Comparison of ENCODE assay signal across 9 mouse cellular contexts in genomic region chr2:30095882-30096527, GRCm38 (mm10). TPM values are rescaled to one million over a fixed set of nuclear protein-coding genes. Genes with fewer than 3 reads are reported as not detected.
A peak's percentile ranks its signal among the peaks of the same experiment; 100 is the strongest.
DNase-seq lines count a peak whose midpoint lies in the region; ATAC-seq and TF ChIP-seq lines count a peak whose summit lies in the region.
"Had no signal": no experiment of that assay in that cellular context is flagged by ENCODE, and none has a peak within 500 bp of the region (broad histone marks: within the 10 kb centered on the region; RNA-seq: fewer than 3 reads in every experiment).

No protein-coding gene starts in this region.

- ATAC-seq in hindbrain, embryonic 14.5 days (ENCODE audit: low FRiP score), result no peak
- ATAC-seq in hindbrain, embryonic 16.5 days, result no peak
- ATAC-seq in G1E (ENCODE audit: extremely low read depth, insufficient number of reproducible peaks, low FRiP score, poor library complexity, severe bottlenecking), result no peak
- no peak for ATAC-seq in limb, embryonic 13.5 days (ENCODE audit: low FRiP score, low read depth)

- H3K36me3 ChIP-seq in hindbrain, embryonic 14.5 days (replicated peaks; ENCODE audit: control insufficient read depth, insufficient read depth), result peaks cover 44% of the 10 kb centered on the region
- H3K36me3 ChIP-seq in hindbrain, embryonic 16.5 days (ENCODE audit: control insufficient read depth, insufficient read depth, low read length), result peaks cover 30% of the 10 kb centered on the region
- peaks cover 72% of the 10 kb centered on the region for H3K36me3 ChIP-seq in G1E (replicated peaks)
- peaks cover 59% of the 10 kb centered on the region for H3K36me3 ChIP-seq in limb, embryonic 13.5 days

- H3K9me3 ChIP-seq in hindbrain, embryonic 14.5 days (ENCODE audit: control insufficient read depth, low read length), result no peaks in the 10 kb centered on the region
- no peaks in the 10 kb centered on the region for H3K9me3 ChIP-seq in hindbrain, embryonic 16.5 days (ENCODE audit: control insufficient read depth, low read length)
- H3K9me3 ChIP-seq in G1E (replicated peaks), result no peaks in the 10 kb centered on the region
- no peaks in the 10 kb centered on the region for H3K9me3 ChIP-seq in limb, embryonic 13.5 days
- H3K9me3 ChIP-seq: midbrain, embryonic 12.5 days had no signal

- H3K4me1 ChIP-seq in hindbrain, embryonic 14.5 days (replicated peaks; ENCODE audit: control insufficient read depth, insufficient read depth, low read length), result peaks cover 7% of the 10 kb centered on the region; the same call in 1 of the 2 replicates
- peaks cover 9% of the 10 kb centered on the region for H3K4me1 ChIP-seq in hindbrain, embryonic 16.5 days (ENCODE audit: control insufficient read depth, insufficient read depth, low read depth, low read length)
- peaks cover 60% of the 10 kb centered on the region for H3K4me1 ChIP-seq in G1E (ENCODE audit: insufficient read depth, low read depth, low read length)
- peaks cover 19% of the 10 kb centered on the region for H3K4me1 ChIP-seq in limb, embryonic 13.5 days

- DNase-seq in hindbrain, embryonic 14.5 days (ENCODE audit: low spot score), result peak; percentile 38
- DNase-seq in 416B (ENCODE audit: low read depth) (peak; percentile 81), G1E (ENCODE audit: low spot score) (no peak)
- DNase-seq in embryo, embryonic 9.5 days (ENCODE audit: extremely low spot score), result peak; percentile 43
- DNase-seq in skeletal muscle tissue, adult 2 months (ENCODE audit: low read depth, low spot score), result peak; percentile 32
- no peak for DNase-seq in layer of hippocampus, postnatal 25 days (ENCODE audit: extremely low spot score in 1 of 2, low spot score in 1 of 2)

- 89% methylated on average over 2 of the region's 2 CpGs for WGBS in hindbrain, embryonic 14.5 days
- 78% methylated on average over 2 of the region's 2 CpGs for WGBS in hindbrain, embryonic 16.5 days
- 75% methylated on average over 2 of the region's 2 CpGs for whole genome bisulfite sequencing in limb, embryonic 13.5 days

- no peaks in the 10 kb centered on the region for H3K27me3 ChIP-seq in hindbrain, embryonic 14.5 days (ENCODE audit: control insufficient read depth, insufficient read depth, low read length)
- H3K27me3 ChIP-seq in hindbrain, embryonic 16.5 days (replicated peaks; ENCODE audit: control insufficient read depth, insufficient read depth, low read length), result no peaks in the 10 kb centered on the region
- no peaks in the 10 kb centered on the region for H3K27me3 ChIP-seq in G1E (ENCODE audit: insufficient read depth, low read length)
- H3K27me3 ChIP-seq in limb, embryonic 13.5 days, result no peaks in the 10 kb centered on the region
- H3K27me3 ChIP-seq: midbrain, embryonic 12.5 days had no signal

- no peak overlapping the region for H3K9ac ChIP-seq in hindbrain, embryonic 14.5 days
- H3K9ac ChIP-seq in hindbrain, embryonic 16.5 days (ENCODE audit: low read depth, low read length), result no peak overlapping the region
- H3K9ac ChIP-seq in limb, embryonic 13.5 days, result 0 out of 2 replicates have a peak overlapping the region, but pooled peaks have one; percentile 5
- H3K9ac ChIP-seq: midbrain, embryonic 12.5 days had no signal

- no peak overlapping the region for H3K4me2 ChIP-seq in hindbrain, embryonic 14.5 days (replicated peaks)
- no peak overlapping the region for H3K4me2 ChIP-seq in hindbrain, embryonic 16.5 days (ENCODE audit: low read length)
- H3K4me2 ChIP-seq in limb, embryonic 13.5 days (replicated peaks), result no peak overlapping the region
- H3K4me2 ChIP-seq: midbrain, embryonic 12.5 days had no signal

- TF ChIP-seq CTCF in G1E (IDR thresholded peaks at IDR 0.05; ENCODE audit: low read depth, low read length), result peak; percentile 57

- H3K4me3 ChIP-seq in hindbrain, embryonic 14.5 days (replicated peaks; ENCODE audit: low read length), result no peak overlapping the region
- H3K4me3 ChIP-seq in hindbrain, embryonic 16.5 days (ENCODE audit: low read length), result no peak overlapping the region
- H3K4me3 ChIP-seq in G1E (ENCODE audit: low read depth, low read length), result no peak overlapping the region
- H3K4me3 ChIP-seq in limb, embryonic 13.5 days, result no peak overlapping the region
- H3K4me3 ChIP-seq: midbrain, embryonic 12.5 days had no signal

- H3K27ac ChIP-seq in hindbrain, embryonic 14.5 days, result no peak overlapping the region
- no peak overlapping the region for H3K27ac ChIP-seq in hindbrain, embryonic 16.5 days (ENCODE audit: low read depth, low read length)
- no peak overlapping the region for H3K27ac ChIP-seq in limb, embryonic 13.5 days
- H3K27ac ChIP-seq: midbrain, embryonic 12.5 days had no signal

RNA-seq across cellular contexts. Expression of gene Zdhhc12, which starts 2.6 kb away (rescaled TPM):
- 27.2 TPM in 2 replicates for polyA plus RNA-seq in hindbrain, embryonic 14.5 days (2014; fragmentation: Nextera tagmentation; extraction: Ambion mirVana)
- polyA plus RNA-seq in hindbrain, embryonic 16.5 days (2015; fragmentation: Nextera tagmentation; extraction: Ambion mirVana), result 31.3 and 32.2 TPM in 2 replicates
- total RNA-seq in G1E (2014; fragmentation: Nextera tagmentation) (25.4 and 29.4 TPM in 2 replicates), G1E (2017) (9.5 and 10.3 TPM in 2 replicates)
- polyA plus RNA-seq in G1E (2012), result 31.0 and 31.4 TPM in 2 replicates
- polyA plus RNA-seq in limb, embryonic 13.5 days (2015; fragmentation: Nextera tagmentation; extraction: Ambion mirVana), result 25.3 and 27.9 TPM in 2 replicates
- 10 to 100 TPM in 1 of 2 experiments, 1 to 10 TPM in 1; 9.9 to 11.4 TPM for total RNA-seq in layer of hippocampus, postnatal 25 days (2021)

RNA-seq across cellular contexts. Expression of gene Pkn3, which starts 18.5 kb away (rescaled TPM):
- 1.6 and 1.9 TPM in 2 replicates for polyA plus RNA-seq in hindbrain, embryonic 14.5 days (2014; fragmentation: Nextera tagmentation; extraction: Ambion mirVana)
- polyA plus RNA-seq in hindbrain, embryonic 16.5 days (2015; fragmentation: Nextera tagmentation; extraction: Ambion mirVana), result 1.6 and 2.1 TPM in 2 replicates
- total RNA-seq in G1E (2014; fragmentation: Nextera tagmentation), result 1.6 and 2.4 TPM in 2 replicates
- total RNA-seq in G1E (2017), result 4.5 and 5.9 TPM in 2 replicates
- polyA plus RNA-seq in G1E (2012), result 13.3 and 14.5 TPM in 2 replicates
- 8.6 and 10.0 TPM in 2 replicates for polyA plus RNA-seq in limb, embryonic 13.5 days (2015; fragmentation: Nextera tagmentation; extraction: Ambion mirVana)
- 1 to 10 TPM; 1.2 to 1.9 TPM for total RNA-seq in layer of hippocampus, postnatal 25 days (2021)

RNA-seq across cellular contexts. Expression of gene Zer1, which starts 28.4 kb away (rescaled TPM):
- 13.2 and 16.0 TPM in 2 replicates for polyA plus RNA-seq in hindbrain, embryonic 14.5 days (2014; fragmentation: Nextera tagmentation; extraction: Ambion mirVana)
- polyA plus RNA-seq in hindbrain, embryonic 16.5 days (2015; fragmentation: Nextera tagmentation; extraction: Ambion mirVana), result 10.4 and 11.3 TPM in 2 replicates
- total RNA-seq in G1E (2014; fragmentation: Nextera tagmentation) (25.1 and 25.8 TPM in 2 replicates), G1E (2017) (9.7 and 10.4 TPM in 2 replicates)
- 13.2 and 18.9 TPM in 2 replicates for polyA plus RNA-seq in G1E (2012)
- 11.2 and 12.5 TPM in 2 replicates for polyA plus RNA-seq in limb, embryonic 13.5 days (2015; fragmentation: Nextera tagmentation; extraction: Ambion mirVana)
- total RNA-seq in layer of hippocampus, postnatal 25 days (2021), result 100 to 1,000 TPM; 191 to 213 TPM

RNA-seq across cellular contexts. Expression of gene Tbc1d13, which starts 37.5 kb away (rescaled TPM):
- 18.7 and 18.8 TPM in 2 replicates for polyA plus RNA-seq in hindbrain, embryonic 14.5 days (2014; fragmentation: Nextera tagmentation; extraction: Ambion mirVana)
- polyA plus RNA-seq in hindbrain, embryonic 16.5 days (2015; fragmentation: Nextera tagmentation; extraction: Ambion mirVana), result 8.8 and 10.0 TPM in 2 replicates
- total RNA-seq in G1E (2014; fragmentation: Nextera tagmentation), result 30.2 and 38.6 TPM in 2 replicates
- 38.0 and 38.5 TPM in 2 replicates for total RNA-seq in G1E (2017)
- 24.5 and 25.2 TPM in 2 replicates for polyA plus RNA-seq in G1E (2012)
- polyA plus RNA-seq in limb, embryonic 13.5 days (2015; fragmentation: Nextera tagmentation; extraction: Ambion mirVana), result 10.1 and 10.7 TPM in 2 replicates
- total RNA-seq in layer of hippocampus, postnatal 25 days (2021), result 10 to 100 TPM; 59.0 to 61.6 TPM

RNA-seq across cellular contexts. Expression of gene Set, which starts 38.8 kb away (rescaled TPM):
- polyA plus RNA-seq in hindbrain, embryonic 14.5 days (2014; fragmentation: Nextera tagmentation; extraction: Ambion mirVana), result 339 and 347 TPM in 2 replicates
- polyA plus RNA-seq in hindbrain, embryonic 16.5 days (2015; fragmentation: Nextera tagmentation; extraction: Ambion mirVana), result 284 and 285 TPM in 2 replicates
- total RNA-seq in G1E (2014; fragmentation: Nextera tagmentation), result 751 and 948 TPM in 2 replicates
- total RNA-seq in G1E (2017), result 667 and 849 TPM in 2 replicates
- 806 and 885 TPM in 2 replicates for polyA plus RNA-seq in G1E (2012)
- polyA plus RNA-seq in limb, embryonic 13.5 days (2015; fragmentation: Nextera tagmentation; extraction: Ambion mirVana), result 514 and 554 TPM in 2 replicates
- total RNA-seq in layer of hippocampus, postnatal 25 days (2021), result 100 to 1,000 TPM; 187 to 188 TPM

Comparison
In these comparisons a context has a peak if more than half of its experiments do, and no peak if none do; other contexts are left out.
1. DNase-seq: peak in hindbrain, embryonic 14.5 days (single experiment), 416B (single experiment), embryo, embryonic 9.5 days (single experiment) and skeletal muscle tissue, adult 2 months (single experiment); none in G1E (single experiment) and layer of hippocampus, postnatal 25 days (0 of 2).